Mouse (Mus musculus): Measurements from ENCODE around the gene Sf3a3. TPM values are rescaled to one million over a fixed set of nuclear protein-coding genes. Genes with fewer than 3 reads are reported as not detected.

Gene Sf3a3
- polyA plus RNA-seq, 1 experiment from 2014 or later: 134 TPM

GRCm38 (mm10) chr4:124694572-124694971 lies 20.0 kb upstream of the Sf3a3 start:
- Histone ChIP-seq H3K27ac (ENCODE audit: low read length) (no peak overlapping the region), H3K9me3 (ENCODE audit: control insufficient read depth, low read length) (no peaks in the 10 kb centered on the region), H3K36me3 (ENCODE audit: control insufficient read depth, insufficient read depth, low read length) (no peaks in the 10 kb centered on the region), H3K27me3 (ENCODE audit: control insufficient read depth, insufficient read depth, low read depth, low read length) (peaks cover 23% of the 10 kb centered on the region), H3K9ac (ENCODE audit: low read length) (no peak overlapping the region), H3K4me1 (replicated peaks; ENCODE audit: control insufficient read depth, insufficient read depth, low read length) (peaks cover 8% of the 10 kb centered on the region; the same call in 1 of the 2 replicates), H3K4me3 (ENCODE audit: low read length) (no peak overlapping the region), H3K4me2 (ENCODE audit: low read depth, low read length) (no peak overlapping the region)
- ATAC-seq (ENCODE audit: low read depth): no peak
- 82% methylated on average over 2 of the region's 2 CpGs for WGBS

- no peak overlapping the region for H3K4me2 ChIP-seq (ENCODE audit: low read depth, low read length)
Observed at GRCm38 (mm10) chr4:124695786-124696516, 18.6 kb upstream of the Sf3a3 start.

GRCm38 (mm10) chr4:124699791-124700190 lies 14.8 kb upstream of the Sf3a3 start:
- 21% methylated on average over 6 of the region's 6 CpGs for WGBS
- no peak for ATAC-seq (ENCODE audit: low read depth)
- no peak overlapping the region for H3K27ac ChIP-seq (ENCODE audit: low read length)
- no peaks in the 10 kb centered on the region for H3K36me3 ChIP-seq (ENCODE audit: control insufficient read depth, insufficient read depth, low read length)
- H3K27me3 ChIP-seq (ENCODE audit: control insufficient read depth, insufficient read depth, low read depth, low read length): peaks cover 23% of the 10 kb centered on the region
- peak overlapping the region; percentile 85; the same call in 1 of the 2 replicates for H3K9ac ChIP-seq (ENCODE audit: low read length)
- peak overlapping the region; percentile 84 for H3K4me3 ChIP-seq (ENCODE audit: low read length)
- peaks cover 32% of the 10 kb centered on the region for H3K4me1 ChIP-seq (replicated peaks; ENCODE audit: control insufficient read depth, insufficient read depth, low read length)
- peak overlapping the region; percentile 91 for H3K4me2 ChIP-seq (ENCODE audit: low read depth, low read length)
- H3K9me3 ChIP-seq (ENCODE audit: control insufficient read depth, low read length): no peaks in the 10 kb centered on the region

More at GRCm38 (mm10) chr4:124695786-124696516, 18.6 kb upstream of the Sf3a3 start:
- no peaks in the 10 kb centered on the region for H3K9me3 ChIP-seq (ENCODE audit: control insufficient read depth, low read length)
- H3K4me3 ChIP-seq (ENCODE audit: low read length): no peak overlapping the region
- peaks cover 14% of the 10 kb centered on the region for H3K4me1 ChIP-seq (replicated peaks; ENCODE audit: control insufficient read depth, insufficient read depth, low read length)
- ATAC-seq (ENCODE audit: low read depth): no peak
- 12% methylated on average over 18 of the region's 18 CpGs for WGBS
- H3K27me3 ChIP-seq (ENCODE audit: control insufficient read depth, insufficient read depth, low read depth, low read length): peaks cover 23% of the 10 kb centered on the region
- H3K27ac ChIP-seq (ENCODE audit: low read length): no peak overlapping the region
- H3K36me3 ChIP-seq (ENCODE audit: control insufficient read depth, insufficient read depth, low read length): no peaks in the 10 kb centered on the region
- H3K9ac ChIP-seq (ENCODE audit: low read length): no peak overlapping the region

- Histone ChIP-seq H3K9ac (ENCODE audit: low read length) (peak within 1 kb of the TSS; percentile 85), H3K27ac (ENCODE audit: low read length) (peak within 1 kb of the TSS; percentile 88), H3K36me3 (ENCODE audit: control insufficient read depth, insufficient read depth, low read length) (no peaks in the 10 kb centered on the region), H3K27me3 (ENCODE audit: control insufficient read depth, insufficient read depth, low read depth, low read length) (peaks cover 18% of the 10 kb centered on the region), H3K9me3 (ENCODE audit: control insufficient read depth, low read length) (no peaks in the 10 kb centered on the region), H3K4me3 (ENCODE audit: low read length) (peak within 1 kb of the TSS; percentile 84), H3K4me2 (ENCODE audit: low read depth, low read length) (peak within 1 kb of the TSS; percentile 91), H3K4me1 (replicated peaks; ENCODE audit: control insufficient read depth, insufficient read depth, low read length) (peaks cover 38% of the 10 kb centered on the region)
- WGBS: under 1% methylated on average over 37 of the region's 59 CpGs
- ATAC-seq (ENCODE audit: low read depth): peak; percentile 75
Observed at GRCm38 (mm10) chr4:124700248-124700971, 14.2 kb upstream of the Sf3a3 start, which contains the start of gene Fhl3. TSS of gene Fhl3 (plus strand) at chr4:124700701.

GRCm38 (mm10) chr4:124701052-124701845 lies 13.3 kb upstream of the Sf3a3 start:
- H3K9ac ChIP-seq (ENCODE audit: low read length): peak overlapping the region; percentile 85
- no peaks in the 10 kb centered on the region for H3K9me3 ChIP-seq (ENCODE audit: control insufficient read depth, low read length)
- WGBS: 3% methylated on average over 22 of the region's 22 CpGs
- ATAC-seq (ENCODE audit: low read depth): peak; percentile 18
- peak overlapping the region; percentile 91 for H3K4me2 ChIP-seq (ENCODE audit: low read depth, low read length)
- peaks cover 39% of the 10 kb centered on the region for H3K4me1 ChIP-seq (replicated peaks; ENCODE audit: control insufficient read depth, insufficient read depth, low read length)
- H3K27me3 ChIP-seq (ENCODE audit: control insufficient read depth, insufficient read depth, low read depth, low read length): peaks cover 11% of the 10 kb centered on the region
- H3K36me3 ChIP-seq (ENCODE audit: control insufficient read depth, insufficient read depth, low read length): no peaks in the 10 kb centered on the region; the same call in 1 of the 2 replicates
- H3K4me3 ChIP-seq (ENCODE audit: low read length): peak overlapping the region; percentile 84
- peak overlapping the region; percentile 88 for H3K27ac ChIP-seq (ENCODE audit: low read length)

- ATAC-seq (ENCODE audit: low read depth): no peak
- Histone ChIP-seq H3K9me3 (ENCODE audit: control insufficient read depth, low read length) (no peaks in the 10 kb centered on the region), H3K27ac (ENCODE audit: low read length) (no peak overlapping the region), H3K36me3 (ENCODE audit: control insufficient read depth, insufficient read depth, low read length) (no peaks in the 10 kb centered on the region; the same call in 1 of the 2 replicates), H3K4me3 (ENCODE audit: low read length) (peak overlapping the region; percentile 84), H3K27me3 (ENCODE audit: control insufficient read depth, insufficient read depth, low read depth, low read length) (peaks cover 7% of the 10 kb centered on the region), H3K4me2 (ENCODE audit: low read depth, low read length) (peak overlapping the region; percentile 91), H3K4me1 (replicated peaks; ENCODE audit: control insufficient read depth, insufficient read depth, low read length) (peaks cover 39% of the 10 kb centered on the region), H3K9ac (ENCODE audit: low read length) (peak overlapping the region; percentile 13; the same call in 1 of the 2 replicates)
- whole genome bisulfite sequencing: 27% methylated on average over 4 of the region's 5 CpGs
Observed at GRCm38 (mm10) chr4:124701916-124702315, 12.7 kb upstream of the Sf3a3 start.

GRCm38 (mm10) chr4:124703406-124703805 lies 11.2 kb upstream of the Sf3a3 start:
- H3K4me3 ChIP-seq (ENCODE audit: low read length): 0 out of 2 replicates have a peak overlapping the region, but pooled peaks have one; percentile 7
- H3K4me2 ChIP-seq (ENCODE audit: low read depth, low read length): peak overlapping the region; percentile 35; the same call in 1 of the 2 replicates
- peak overlapping the region; percentile 94 for H3K27ac ChIP-seq (ENCODE audit: low read length)
- H3K27me3 ChIP-seq (ENCODE audit: control insufficient read depth, insufficient read depth, low read depth, low read length): 0 out of 2 replicates have a peak, but pooled peaks cover 3% of the 10 kb centered on the region
- H3K9ac ChIP-seq (ENCODE audit: low read length): peak overlapping the region; percentile 5; the same call in 1 of the 2 replicates
- H3K36me3 ChIP-seq (ENCODE audit: control insufficient read depth, insufficient read depth, low read length): no peaks in the 10 kb centered on the region; the same call in 1 of the 2 replicates
- H3K9me3 ChIP-seq (ENCODE audit: control insufficient read depth, low read length): no peaks in the 10 kb centered on the region
- WGBS: 28% methylated on average over 2 of the region's 2 CpGs
- no peak for ATAC-seq (ENCODE audit: low read depth)
- H3K4me1 ChIP-seq (replicated peaks; ENCODE audit: control insufficient read depth, insufficient read depth, low read length): peaks cover 41% of the 10 kb centered on the region

GRCm38 (mm10) chr4:124703881-124704796 lies 10.4 kb upstream of the Sf3a3 start:
- H3K4me1 ChIP-seq (replicated peaks; ENCODE audit: control insufficient read depth, insufficient read depth, low read length): peaks cover 44% of the 10 kb centered on the region
- H3K4me2 ChIP-seq (ENCODE audit: low read depth, low read length): peak overlapping the region; percentile 35
- 0 out of 2 replicates have a peak overlapping the region, but pooled peaks have one; percentile 7 for H3K4me3 ChIP-seq (ENCODE audit: low read length)
- no peak for ATAC-seq (ENCODE audit: low read depth)
- H3K36me3 ChIP-seq (ENCODE audit: control insufficient read depth, insufficient read depth, low read length): no peaks in the 10 kb centered on the region; the same call in 1 of the 2 replicates
- WGBS: 3% methylated on average over 6 of the region's 6 CpGs
- no peaks in the 10 kb centered on the region for H3K9me3 ChIP-seq (ENCODE audit: control insufficient read depth, low read length)
- peak overlapping the region; percentile 94 for H3K27ac ChIP-seq (ENCODE audit: low read length)
- peak overlapping the region; percentile 44 for H3K9ac ChIP-seq (ENCODE audit: low read length)
- H3K27me3 ChIP-seq (ENCODE audit: control insufficient read depth, insufficient read depth, low read depth, low read length): 0 out of 2 replicates have a peak, but pooled peaks cover 1% of the 10 kb centered on the region

All from lung, embryonic 16.5 days (tissue).